Mouse (Mus musculus) brain, embryonic 14.5 days (tissue): ENCODE measurements around the gene Gabrb1. TPM values are rescaled to one million over a fixed set of nuclear protein-coding genes. Genes with fewer than 3 reads are reported as not detected.
"Not testable (repeated sequence)": the region's sequence is repeated elsewhere in the genome, so short reads cannot be mapped to it uniquely, and the experiment has no call there.

Source experiments
- DNase-seq: peaks from one replicate; pipeline ENCODE4 v3.0.0-alpha.2; 2011; ENCODE audit warnings: low read depth
- CTCF ChIP-seq: fragments of 200-500 bp; IDR thresholded peaks from 2 replicates; pipeline ENCODE4 v1.5.1; 2012; ENCODE audit warnings: inconsistent platforms, mild to moderate bottlenecking, moderate library complexity, borderline replicate concordance; ENCODE audit not compliant: insufficient read depth, insufficient read length; ENCODE audit errors: extremely low read depth
- POLR2A ChIP-seq: fragments of 200-500 bp; IDR thresholded peaks from 2 replicates; pipeline ENCODE4 v1.6.1; 2012; ENCODE audit warnings: mild to moderate bottlenecking, inconsistent platforms, borderline replicate concordance; ENCODE audit not compliant: poor library complexity, insufficient read depth, insufficient read length, severe bottlenecking; ENCODE audit errors: extremely low read depth
- polyA plus RNA-seq: library from polyadenylated mRNA; depleted of rRNA; stranded (reverse); fragments of >200 nt; gene quantifications from 2 replicates; pipeline ENCODE4 v1.2.3, GENCODE M21; 2012

Gabrb1 gene
- polyA plus RNA-seq, 1 experiment: 4.3 TPM

GRCm38 (mm10) chr5:72094582-72094981 is 436.7 kb downstream of the Gabrb1 start:
- DNase-seq: peak; percentile 74

GRCm38 (mm10) chr5:72095015-72095414 is 437.1 kb downstream of the Gabrb1 start:
- DNase-seq: no peak
- no peak for TF ChIP-seq POLR2A
- no peak for TF ChIP-seq CTCF

More at GRCm38 (mm10) chr5:72094582-72094981, 436.7 kb downstream of the Gabrb1 start:
- TF ChIP-seq POLR2A (no peak), CTCF (no peak)

DNA sequence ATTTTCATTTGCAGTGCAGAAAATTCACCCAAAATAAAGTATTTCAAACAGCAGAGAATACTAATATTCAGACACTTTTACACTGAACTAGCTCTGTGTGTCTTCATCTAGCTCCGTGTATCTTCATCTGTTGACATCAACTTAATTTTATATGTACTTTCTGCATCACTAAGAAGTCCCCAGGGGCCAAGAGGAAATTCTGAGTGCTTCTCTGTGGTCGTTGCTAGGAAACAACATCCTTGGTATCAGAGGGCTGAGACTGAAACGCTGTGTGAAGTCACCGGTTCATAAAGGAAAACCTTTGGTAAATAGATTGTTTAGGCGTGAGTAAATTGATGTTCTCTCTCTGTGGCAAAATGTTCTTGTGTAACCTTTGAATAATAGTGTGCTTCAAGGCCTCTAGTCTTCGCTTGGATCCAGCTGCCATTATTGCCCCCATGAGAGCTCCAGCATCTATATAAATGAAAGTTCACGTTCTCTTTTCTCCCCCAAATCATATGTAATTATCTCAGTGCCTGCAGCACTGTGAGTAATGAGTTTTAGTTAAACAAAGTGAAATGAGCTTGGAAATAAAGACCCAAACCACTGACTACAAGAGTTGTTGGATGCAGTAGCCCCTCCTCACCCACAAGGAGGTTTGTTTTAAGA is 446.5 kb downstream of the Gabrb1 start:
- DNase-seq: peak; percentile 69

GRCm38 (mm10) chr5:72122414-72123037 is 464.6 kb downstream of the Gabrb1 start:
- DNase-seq: no peak
- no peak for TF ChIP-seq CTCF
- no peak for TF ChIP-seq POLR2A

More for the DNA sequence above, 446.5 kb downstream of the Gabrb1 start:
- TF ChIP-seq CTCF (no peak), POLR2A (no peak)

GRCm38 (mm10) chr5:72126681-72127080 is 468.8 kb downstream of the Gabrb1 start:
- DNase-seq: no peak
- no peak for TF ChIP-seq POLR2A
- TF ChIP-seq CTCF: no peak

DNA sequence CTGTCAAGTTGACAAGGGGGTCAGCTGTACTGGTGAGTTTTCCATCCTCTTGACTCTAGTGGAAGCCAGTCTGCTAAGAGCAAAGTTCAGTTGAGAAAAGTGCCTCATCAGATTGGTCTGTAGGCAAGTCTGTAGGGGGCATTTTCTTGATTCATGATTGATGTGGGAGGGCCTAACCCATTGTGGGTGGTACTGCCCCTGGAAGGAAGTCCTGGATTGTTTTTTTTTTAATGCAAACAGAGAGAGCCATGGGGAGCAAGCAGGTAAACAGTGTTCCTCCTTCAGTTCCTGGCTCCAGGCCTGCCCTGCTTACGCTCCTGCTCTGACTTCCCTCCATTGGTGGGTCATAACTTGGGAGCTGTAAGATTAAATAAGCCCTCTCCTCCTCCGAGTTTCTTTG is 476.0 kb downstream of the Gabrb1 start:
- no peak for DNase-seq
- TF ChIP-seq POLR2A: no peak
- TF ChIP-seq CTCF: no peak

- no peak for DNase-seq
- TF ChIP-seq POLR2A: no peak
- no peak for TF ChIP-seq CTCF
Measured at GRCm38 (mm10) chr5:72138256-72138655, 480.3 kb downstream of the Gabrb1 start.

DNA sequence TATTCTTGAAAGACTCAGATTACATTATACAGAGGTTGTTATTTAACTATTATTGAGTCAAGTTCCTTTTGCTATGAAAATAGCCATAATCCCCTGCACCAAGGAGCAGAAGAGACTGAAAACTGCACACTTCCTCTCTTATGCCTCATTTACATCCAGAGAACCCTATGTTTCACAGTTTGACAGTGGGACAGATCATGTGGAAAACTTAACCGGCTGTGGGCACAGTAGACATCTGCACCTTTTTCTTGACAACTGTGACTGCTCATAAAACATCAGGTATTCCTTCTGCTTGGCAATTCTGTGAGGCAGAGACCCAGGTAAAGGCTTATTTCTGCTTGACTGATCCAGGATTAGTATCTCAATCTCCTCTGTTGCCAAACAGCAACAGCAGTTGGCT is 481.7 kb downstream of the Gabrb1 start:
- TF ChIP-seq CTCF (no peak), POLR2A (no peak)
- peak; percentile 28 for DNase-seq

- TF ChIP-seq CTCF (no peak), POLR2A (no peak)
- DNase-seq: peak; percentile 64
Measured at GRCm38 (mm10) chr5:72148679-72149078, 490.8 kb downstream of the Gabrb1 start.

DNA sequence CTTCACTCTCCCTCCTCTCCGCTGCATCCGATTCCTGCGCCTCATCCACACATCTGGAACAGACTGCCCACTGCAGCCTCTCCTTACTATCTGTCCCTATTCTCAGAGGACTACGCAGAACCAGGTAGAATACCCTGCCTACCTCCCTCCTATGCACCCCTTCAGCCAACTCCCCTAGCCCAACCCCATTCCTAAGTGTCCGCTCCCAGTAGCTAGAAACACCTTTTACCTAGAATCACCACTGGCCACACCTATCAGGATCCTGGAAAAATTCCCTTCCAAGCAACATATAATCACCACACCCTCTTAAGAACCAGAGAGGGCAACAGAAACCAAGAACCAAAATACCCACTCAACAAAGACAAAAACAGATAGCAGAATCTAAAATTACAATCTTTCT is 493.0 kb downstream of the Gabrb1 start:
- no peak for DNase-seq
- TF ChIP-seq CTCF (no peak), POLR2A (no peak)

GRCm38 (mm10) chr5:72155686-72156085 is 497.8 kb downstream of the Gabrb1 start:
- DNase-seq: not testable (repeated sequence)

DNA sequence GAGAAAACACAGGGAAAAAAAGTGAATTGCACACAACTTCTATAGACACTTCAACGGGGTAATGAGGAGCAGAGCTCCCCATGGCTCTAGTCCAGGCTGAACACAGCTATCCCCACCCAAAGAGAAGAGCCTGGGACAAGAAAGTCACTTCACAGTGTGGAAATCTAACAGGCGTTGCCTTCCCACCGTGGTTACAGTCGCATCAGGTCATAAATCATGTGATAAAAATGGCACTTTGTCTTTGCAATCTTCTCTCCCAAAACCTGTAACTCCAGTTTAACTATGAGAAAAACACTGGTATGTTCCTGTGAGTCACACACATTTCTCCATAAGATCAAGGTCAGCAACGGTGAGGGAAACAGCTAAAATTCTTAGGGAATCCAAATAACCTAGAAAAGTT is 498.7 kb downstream of the Gabrb1 start:
- DNase-seq: no peak

More for the DNA sequence above, 498.7 kb downstream of the Gabrb1 start:
- TF ChIP-seq CTCF: no peak
- no peak for TF ChIP-seq POLR2A
